Mouse (Mus musculus) cortical plate, adult 2 months (tissue): ENCODE results near the gene Wdr59. TPM values are rescaled to one million over a fixed set of nuclear protein-coding genes. Genes with fewer than 3 reads are reported as not detected.

ENCODE experiments used
- H3K27ac ChIP-seq: fragments of 200-500 bp; 2 replicates; pipeline ENCODE4 v1.5.1; 2012; ENCODE audit warnings: low read length, control low read depth, inconsistent platforms; ENCODE audit not compliant: insufficient read depth
- H3K4me1 ChIP-seq: fragments of 200-500 bp; 2 replicates; pipeline ENCODE4 v1.6.1; 2011; ENCODE audit warnings: low read length; ENCODE audit not compliant: control insufficient read depth, insufficient read depth
- H3K4me3 ChIP-seq: fragments of 200-500 bp; 2 replicates; pipeline ENCODE4 v1.5.1; 2011; ENCODE audit warnings: mild to moderate bottlenecking, low read length, control low read depth; ENCODE audit not compliant: insufficient read depth
- CTCF ChIP-seq: fragments of 200-500 bp; IDR thresholded peaks from 2 replicates; pipeline ENCODE4 v1.5.1; 2011; ENCODE audit warnings: mild to moderate bottlenecking, control low read depth, low read length; ENCODE audit not compliant: insufficient read depth; ENCODE audit errors: extremely low read depth
- POLR2A ChIP-seq: fragments of 200-500 bp; IDR thresholded peaks from 2 replicates; pipeline ENCODE4 v1.6.1; 2011; ENCODE audit warnings: mild to moderate bottlenecking, low read length, control low read depth; ENCODE audit not compliant: insufficient read depth; ENCODE audit errors: extremely low read depth
- polyA plus RNA-seq: library from polyadenylated mRNA; depleted of rRNA; stranded (reverse); fragments of >200 nt; gene quantifications from 2 replicates; pipeline ENCODE4 v1.2.3, GENCODE M21; 2012

Wdr59 gene
- polyA plus RNA-seq, 1 experiment = 14.6 TPM

DNA sequence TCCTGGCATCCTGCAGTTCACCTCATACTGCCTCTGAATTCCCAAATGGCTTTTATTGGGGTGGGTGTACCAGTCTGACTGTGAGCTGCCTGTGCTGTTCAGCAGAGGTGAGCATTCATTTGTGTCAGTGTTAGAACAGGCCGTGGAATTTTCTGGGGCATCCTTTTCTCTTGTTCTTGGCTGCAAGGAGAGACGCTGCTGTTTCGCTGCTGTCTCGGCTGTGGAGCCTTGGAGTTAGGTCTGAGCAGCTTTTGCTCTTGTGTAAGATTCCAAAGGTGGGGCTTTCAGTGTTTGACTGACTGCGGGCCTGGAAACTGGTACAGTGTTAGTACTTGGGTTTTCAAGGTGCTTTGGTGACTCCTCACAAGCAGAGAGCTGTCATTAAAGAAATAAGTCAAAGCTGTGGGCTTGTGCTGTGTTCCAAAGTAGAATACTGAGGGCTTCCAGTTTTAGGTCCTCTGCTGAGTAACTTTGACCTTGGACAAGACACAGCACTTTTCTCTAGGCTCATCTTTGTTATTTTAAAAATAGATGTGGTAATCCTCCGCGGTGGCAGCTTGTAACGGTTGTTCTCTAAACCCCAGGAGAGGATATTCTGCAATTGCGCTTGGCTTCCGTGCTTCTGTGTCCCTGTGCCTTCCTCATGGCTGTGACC lies 17.7 kb upstream of the Wdr59 start:
- H3K27ac ChIP-seq = no peak overlapping the region
- TF ChIP-seq CTCF = no peak
- 0 out of 2 replicates have a peak, but pooled peaks have one; percentile 40 for TF ChIP-seq POLR2A
- H3K4me3 ChIP-seq = peak overlapping the region; percentile 30
- peaks cover 1% of the 10 kb centered on the region; the same call in 1 of the 2 replicates for H3K4me1 ChIP-seq

- Histone ChIP-seq H3K27ac (peak overlapping the region; percentile 85), H3K4me1 (peaks cover 1% of the 10 kb centered on the region; the same call in 1 of the 2 replicates), H3K4me3 (peak overlapping the region; percentile 96)
- TF ChIP-seq POLR2A (no peak), CTCF (no peak)
Measured at GRCm38 (mm10) chr8:111538194-111538593, 16.3 kb upstream of the Wdr59 start.

DNA sequence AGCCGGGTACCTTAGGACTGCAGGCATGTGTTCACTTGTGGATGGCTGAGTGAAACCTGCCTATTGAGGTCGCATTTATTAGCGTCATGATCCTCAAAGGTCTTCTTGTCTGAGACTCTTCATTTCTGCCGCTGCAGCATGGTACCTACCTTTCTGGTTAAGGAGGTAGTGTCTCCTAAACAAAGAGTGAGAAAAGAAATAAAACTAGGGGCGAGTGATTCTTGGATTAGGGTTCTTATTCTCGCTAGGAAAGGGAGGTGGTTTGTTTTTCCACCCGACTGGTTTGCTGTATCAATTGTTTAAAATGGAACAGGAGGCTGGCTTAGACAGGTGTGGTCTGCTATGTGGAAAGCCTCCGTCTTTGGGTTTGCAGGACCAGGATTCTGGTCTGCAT lies 15.9 kb upstream of the Wdr59 start:
- no peak for TF ChIP-seq POLR2A
- TF ChIP-seq CTCF = no peak
- peak overlapping the region; percentile 97; the same call in 1 of the 2 replicates for H3K27ac ChIP-seq
- H3K4me1 ChIP-seq = peaks cover 1% of the 10 kb centered on the region; the same call in 1 of the 2 replicates
- H3K4me3 ChIP-seq = peak overlapping the region; percentile 96

DNA sequence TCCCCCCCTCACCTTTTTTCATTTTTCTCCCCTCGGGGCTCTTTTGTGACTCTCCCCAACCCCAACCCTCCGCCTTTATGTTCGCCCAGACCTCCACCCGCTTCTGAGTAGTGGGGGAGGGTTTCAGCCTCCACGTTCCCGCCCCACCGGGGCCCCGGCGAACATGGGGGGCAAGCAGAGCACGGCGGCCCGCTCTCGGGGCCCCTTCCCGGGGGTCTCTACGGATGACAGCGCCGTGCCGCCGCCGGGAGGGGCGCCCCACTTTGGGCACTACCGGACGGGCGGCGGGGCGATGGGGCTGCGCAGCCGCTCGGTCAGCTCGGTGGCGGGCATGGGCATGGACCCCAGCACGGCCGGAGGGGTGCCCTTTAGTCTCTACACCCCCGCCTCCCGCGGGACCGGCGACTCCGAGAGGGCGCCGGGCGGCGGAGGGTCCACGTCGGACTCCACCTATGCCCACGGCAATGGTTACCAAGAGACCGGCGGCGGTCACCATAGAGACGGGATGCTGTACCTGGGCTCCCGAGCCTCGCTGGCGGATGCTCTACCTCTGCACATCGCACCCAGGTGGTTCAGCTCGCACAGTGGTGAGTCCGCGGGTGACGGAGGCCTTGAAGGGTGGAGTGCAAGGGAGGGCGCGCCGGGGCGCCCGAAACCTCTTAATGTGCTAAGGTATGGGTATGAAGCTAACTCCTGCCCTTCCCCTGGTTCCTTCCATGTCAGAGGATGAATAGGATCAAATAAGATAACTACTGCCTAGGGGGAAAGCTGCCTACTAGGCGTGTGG lies 15.3 kb upstream of the Wdr59 start:
- H3K4me3 ChIP-seq = peak overlapping the region; percentile 96
- peak overlapping the region; percentile 97 for H3K27ac ChIP-seq
- H3K4me1 ChIP-seq = peaks cover 1% of the 10 kb centered on the region; the same call in 1 of the 2 replicates
- no peak for TF ChIP-seq CTCF
- TF ChIP-seq POLR2A = 0 out of 2 replicates have a peak, but pooled peaks have one; percentile 6

GRCm38 (mm10) chr8:111536031-111536977 lies 14.4 kb upstream of the Wdr59 start, which contains the start of gene Znrf1:
Gene Znrf1 (plus strand): TSS chr8:111536097.
- H3K4me1 ChIP-seq = peaks cover 1% of the 10 kb centered on the region; the same call in 1 of the 2 replicates
- H3K4me3 ChIP-seq = peak within 1 kb of the TSS; percentile 96
- TF ChIP-seq POLR2A (0 out of 2 replicates have a peak, but pooled peaks have one; percentile 26), CTCF (peak; percentile 41; the same call in 1 of the 2 replicates)

DNA sequence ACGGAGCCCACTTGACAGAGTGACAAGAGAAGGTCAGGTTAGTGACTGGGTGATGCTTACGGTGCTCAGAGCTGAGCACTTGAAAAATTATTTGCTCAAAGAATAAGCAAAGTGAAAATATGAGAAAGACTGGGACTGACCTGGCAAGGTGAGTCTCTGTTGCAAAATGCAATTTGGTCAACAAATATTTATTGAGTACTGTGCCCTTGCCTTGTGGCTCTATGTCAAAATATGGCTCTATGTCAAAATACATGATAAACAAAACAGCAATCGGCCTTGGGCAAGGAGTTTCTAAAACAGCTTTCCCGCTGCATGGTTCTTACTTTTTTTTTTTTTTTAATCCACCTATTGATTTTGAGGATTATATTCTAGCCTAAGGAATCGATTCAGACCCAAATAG lies 13.6 kb upstream of the Wdr59 start:
- Histone ChIP-seq H3K27ac (no peak overlapping the region), H3K4me3 (peak overlapping the region; percentile 96; the same call in 1 of the 2 replicates), H3K4me1 (no peaks in the 10 kb centered on the region; the same call in 1 of the 2 replicates)
- no peak for TF ChIP-seq CTCF
- no peak for TF ChIP-seq POLR2A

More at GRCm38 (mm10) chr8:111536031-111536977, 14.4 kb upstream of the Wdr59 start, which contains the start of gene Znrf1:
- peak within 1 kb of the TSS; percentile 97 for H3K27ac ChIP-seq

DNA sequence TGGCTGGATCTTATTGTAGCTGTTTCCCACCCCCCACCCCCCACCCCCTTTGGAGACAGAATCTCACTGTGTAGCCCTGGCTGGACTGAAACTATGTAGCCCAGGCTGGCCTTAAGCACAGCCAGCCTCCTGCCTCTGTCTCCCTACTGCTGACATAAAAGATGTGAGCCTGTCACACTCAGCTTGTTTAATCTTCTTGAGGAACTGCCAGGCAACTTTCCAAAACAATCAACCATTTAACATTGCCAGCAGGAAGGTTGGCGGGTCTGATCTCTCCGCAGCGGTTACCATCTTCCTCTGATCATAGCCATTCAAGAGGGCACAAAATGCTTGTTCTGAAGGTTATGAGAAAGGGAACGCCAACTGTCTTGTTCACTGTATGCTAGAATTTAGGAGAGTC lies 11.6 kb upstream of the Wdr59 start:
- H3K4me1 ChIP-seq = no peaks in the 10 kb centered on the region; the same call in 1 of the 2 replicates
- no peak overlapping the region for H3K27ac ChIP-seq
- TF ChIP-seq CTCF (no peak), POLR2A (no peak)
- H3K4me3 ChIP-seq = no peak overlapping the region

GRCm38 (mm10) chr8:111531621-111532020 lies 9.7 kb upstream of the Wdr59 start:
- Histone ChIP-seq H3K27ac (no peak overlapping the region), H3K4me1 (no peaks in the 10 kb centered on the region), H3K4me3 (no peak overlapping the region)
- TF ChIP-seq CTCF (no peak), POLR2A (no peak)
